Mouse (Mus musculus): Measurements from ENCODE around the gene C2cd3.

GRCm38 (mm10) chr7:100469502-100469901 is 97.5 kb downstream of the C2cd3 start:
- no peak for TF ChIP-seq CTCF (IDR thresholded peaks at IDR 0.05)
- no peak for TF ChIP-seq EP300 (IDR thresholded peaks at IDR 0.05)

All from lung, postnatal 0 days (tissue).